Mouse (Mus musculus) cerebellum, postnatal 4 days (tissue): ENCODE results near the gene Pkn2.

ENCODE experiments used
- DNase-seq, 2 experiments: peaks; one replicate each; pipeline ENCODE4 v3.0.0; 2022; ENCODE audit warnings: low spot score in 2 of 2, mixed read lengths in 1 of 2

Gene Pkn2

GRCm38 (mm10) chr3:142881872-142882623 is at the start of gene Pkn2:
Gene Pkn2, minus strand, starts transcription at chr3:142882004.
- peak; percentile 99 for DNase-seq

- DNase-seq, result no peak
These were observed 48.1 kb upstream of the Pkn2 start for GRCm38 (mm10) chr3:142929906-142930305.

- DNase-seq, result no peak
These were observed 45.5 kb upstream of the Pkn2 start for GRCm38 (mm10) chr3:142927311-142927710.

DNA sequence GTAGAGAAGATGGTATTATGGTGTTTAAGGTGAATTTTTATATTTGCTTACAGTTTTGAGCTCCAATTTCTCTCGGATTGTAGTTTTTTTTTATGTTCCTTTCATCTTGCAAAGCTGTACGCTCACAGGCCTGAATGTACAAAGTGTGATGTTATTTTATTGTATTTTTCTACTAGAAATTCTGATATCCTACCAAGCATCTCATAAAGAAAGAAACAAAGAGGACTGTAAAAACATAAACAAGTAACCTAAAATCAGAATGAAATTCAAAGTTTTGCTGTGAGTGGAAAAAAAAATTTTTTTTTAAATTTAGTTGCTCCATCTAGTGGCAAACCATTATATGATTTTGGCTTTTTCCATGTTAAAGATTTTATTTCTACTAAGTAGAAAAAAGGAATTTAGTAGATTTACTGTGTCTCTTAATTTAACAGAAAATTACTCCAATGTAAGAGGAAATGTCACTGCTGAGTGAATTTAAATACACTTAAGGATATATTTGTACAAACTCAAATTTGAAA is 43.1 kb upstream of the Pkn2 start:
- no peak for DNase-seq

- DNase-seq, result no peak
These were observed 37.3 kb upstream of the Pkn2 start for GRCm38 (mm10) chr3:142919070-142919469.

DNA sequence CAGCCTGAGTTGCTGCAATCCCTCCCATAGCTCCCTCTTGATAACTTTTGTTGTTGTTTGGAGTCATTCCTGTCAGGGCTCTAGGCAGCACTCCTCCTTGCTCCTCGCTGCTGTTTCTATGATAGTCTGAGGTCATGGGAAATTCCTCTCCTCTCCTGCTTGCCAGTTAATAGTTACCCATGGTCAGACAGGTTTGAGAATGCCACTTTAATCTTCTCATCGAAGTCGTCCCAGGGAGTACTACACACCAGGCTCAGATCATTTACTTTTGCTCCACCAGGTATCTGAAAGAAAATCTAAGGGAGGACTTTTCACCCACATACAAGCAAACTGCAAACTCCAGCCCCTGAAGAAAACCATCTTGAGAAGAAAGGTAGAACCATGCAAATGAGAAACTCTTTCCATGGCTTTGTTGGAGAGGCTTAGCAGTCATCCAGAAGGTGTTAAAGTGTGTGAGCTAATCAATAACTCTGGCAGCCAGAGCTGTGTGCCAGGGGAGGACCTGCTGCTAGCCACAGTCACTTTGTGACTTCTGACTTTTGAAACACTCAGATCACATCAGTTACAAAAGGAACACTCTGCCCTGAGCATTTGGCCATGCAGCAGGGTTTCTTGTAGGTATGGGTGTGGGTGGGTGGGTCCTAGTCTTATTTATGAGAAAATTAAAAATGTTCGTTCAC is 36.1 kb upstream of the Pkn2 start:
- DNase-seq, result no peak

- DNase-seq, result no peak
These were observed 35.4 kb upstream of the Pkn2 start for GRCm38 (mm10) chr3:142917171-142917570.

- DNase-seq, result no peak
These were observed 31.5 kb upstream of the Pkn2 start for GRCm38 (mm10) chr3:142913295-142913694.

DNA sequence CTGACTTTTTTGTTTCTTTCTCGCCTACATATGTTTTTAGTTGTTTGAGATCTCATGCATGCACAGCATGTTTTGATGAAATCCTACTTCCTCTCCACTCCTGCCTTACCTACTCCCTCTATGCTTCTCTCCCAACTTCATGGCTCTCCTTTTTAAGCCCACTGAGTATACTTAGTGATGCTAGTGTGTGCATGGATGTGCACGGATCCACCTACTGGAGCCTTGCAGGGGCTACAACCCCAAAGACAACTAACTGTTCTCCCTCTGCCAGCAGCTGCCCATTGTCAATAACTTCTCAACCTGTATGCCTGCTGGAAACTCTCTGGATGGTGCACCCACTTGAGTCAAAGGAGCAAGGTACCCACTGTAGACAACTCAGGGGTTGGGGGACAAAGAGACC is 17.9 kb upstream of the Pkn2 start:
- no peak for DNase-seq

DNA sequence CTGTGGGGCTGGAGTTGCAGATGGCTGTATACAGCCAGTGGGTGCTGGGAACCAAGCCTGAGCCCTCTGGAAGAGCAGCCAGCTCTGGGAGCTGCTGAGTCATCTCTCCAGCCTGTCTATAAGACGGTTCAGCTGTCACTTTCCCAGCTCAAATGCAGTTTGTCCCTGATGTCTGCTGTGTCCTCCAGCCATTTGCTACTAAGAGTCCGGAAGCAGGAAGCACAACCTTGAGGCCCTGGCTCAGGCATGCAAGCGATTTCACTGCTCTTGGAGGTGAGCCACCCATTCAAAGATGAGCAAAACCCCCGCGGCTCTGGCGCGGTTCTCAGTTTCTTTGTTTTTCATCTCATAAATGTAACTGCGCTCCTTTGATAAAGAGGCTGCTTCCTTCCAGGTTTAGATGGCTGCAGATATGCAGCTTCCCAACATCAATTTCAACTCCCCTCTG is 17.2 kb upstream of the Pkn2 start:
- DNase-seq, result no peak

- DNase-seq, result no peak
These were observed 8.6 kb upstream of the Pkn2 start for GRCm38 (mm10) chr3:142890442-142890841.

- no peak for DNase-seq
These were observed 5.2 kb upstream of the Pkn2 start for GRCm38 (mm10) chr3:142886963-142887362.

DNA sequence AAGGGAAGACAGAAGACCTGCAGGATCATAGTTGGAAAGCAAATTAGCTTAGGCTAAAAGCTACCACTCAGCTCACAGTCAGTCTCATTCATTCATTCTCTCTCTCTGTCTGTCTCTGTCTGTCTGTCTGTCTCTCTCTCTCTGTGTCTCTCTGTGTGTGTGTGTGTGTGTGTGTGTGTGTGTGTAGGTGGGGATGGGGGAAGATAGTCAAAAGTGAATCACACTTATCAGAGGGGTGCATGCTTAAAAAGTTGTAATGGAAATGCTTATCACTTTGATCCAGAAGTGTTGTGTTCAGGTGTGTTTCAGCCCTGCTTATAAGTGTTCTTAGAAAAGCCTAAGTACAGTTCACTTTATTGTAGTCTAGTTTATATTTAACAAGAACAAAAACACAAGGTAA is 2.8 kb upstream of the Pkn2 start:
- DNase-seq, result no peak

DNA sequence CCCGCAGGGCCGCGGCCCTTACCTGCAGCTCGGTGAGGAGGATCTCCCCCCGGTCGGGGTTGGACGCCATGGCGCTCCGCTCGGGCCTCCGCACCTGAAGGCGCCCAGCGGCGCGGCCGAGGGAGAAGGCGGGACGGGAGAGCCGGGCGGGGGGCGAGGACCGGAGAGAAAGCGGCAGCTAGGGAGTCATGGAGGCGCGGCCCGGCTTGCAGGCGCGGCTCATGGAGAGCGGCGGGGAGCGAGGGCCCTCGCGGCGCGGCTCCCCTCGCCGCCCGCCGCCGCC is 274 bp downstream of the Pkn2 start:
- peak in 1 of 2 experiments; percentile 25 for DNase-seq

- DNase-seq, result peak in 1 of 2 experiments; percentile 25
These were observed 815 bp downstream of the Pkn2 start for GRCm38 (mm10) chr3:142880790-142881588.

GRCm38 (mm10) chr3:142863236-142863635 is 18.6 kb downstream of the Pkn2 start:
- DNase-seq, result no peak

GRCm38 (mm10) chr3:142856832-142857231 is 25.0 kb downstream of the Pkn2 start:
- DNase-seq, result no peak

DNA sequence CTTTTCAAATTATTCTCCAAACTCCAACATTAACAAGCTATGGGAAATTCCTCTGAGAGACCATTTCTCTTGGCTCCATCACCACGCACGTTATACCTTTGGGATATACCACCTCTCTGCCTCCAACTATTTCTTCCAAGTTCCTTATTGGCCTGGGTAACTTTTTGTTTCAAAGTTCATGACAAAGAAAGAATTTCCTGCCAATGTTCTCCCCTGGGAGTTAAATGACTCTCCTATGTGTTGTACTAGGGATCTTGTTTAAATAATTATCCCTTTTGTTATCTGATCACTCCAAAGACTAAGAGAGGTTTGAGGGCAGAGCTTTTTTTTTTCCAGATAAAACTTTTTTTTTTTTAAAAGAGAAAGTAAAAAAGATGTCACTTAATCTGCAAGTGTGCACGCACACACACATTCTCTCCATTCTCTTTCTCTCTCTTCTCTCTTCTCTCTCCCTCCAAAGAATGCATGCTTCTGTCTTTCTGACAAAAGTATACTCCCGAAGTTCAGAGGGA is 25.8 kb downstream of the Pkn2 start:
- DNase-seq, result no peak

- DNase-seq, result no peak
These were observed 28.9 kb downstream of the Pkn2 start for GRCm38 (mm10) chr3:142852911-142853310.

DNA sequence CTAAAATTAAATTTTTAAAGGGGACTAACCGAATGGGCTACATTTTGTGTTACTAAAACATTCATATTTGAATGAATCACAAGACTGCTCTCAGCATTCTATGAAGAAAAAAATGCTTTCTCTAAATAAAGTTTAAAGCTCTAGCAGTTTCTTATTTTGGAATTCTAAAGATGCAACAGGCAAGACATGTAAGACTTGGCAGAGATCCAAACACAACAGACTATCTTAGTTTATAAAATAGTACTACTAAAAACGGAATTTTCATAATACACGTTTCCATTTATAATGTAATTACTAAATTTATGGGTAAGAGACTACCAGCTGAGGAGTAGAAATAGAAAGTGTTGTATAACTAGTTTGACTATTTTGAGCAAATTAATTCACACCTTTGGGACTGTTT is 30.2 kb downstream of the Pkn2 start:
- DNase-seq, result no peak

GRCm38 (mm10) chr3:142839961-142840360 is 41.8 kb downstream of the Pkn2 start:
- no peak for DNase-seq

- no peak for DNase-seq
These were observed 47.0 kb downstream of the Pkn2 start for GRCm38 (mm10) chr3:142834761-142835160.
